Mouse (Mus musculus) MEL (cell line): ENCODE measurements around the gene Arl4a. TPM values are rescaled to one million over a fixed set of nuclear protein-coding genes. Genes with fewer than 3 reads are reported as not detected.

Source experiments
- DNase-seq: peaks from one replicate; pipeline ENCODE4 v3.0.0; 2011; ENCODE audit warnings: low read depth, low spot score
- H3K27ac ChIP-seq: 2 replicates; pipeline ENCODE4 v1.5.1; 2012; ENCODE audit warnings: low read depth, mild to moderate bottlenecking, control low read depth, low read length, moderate library complexity; ENCODE audit not compliant: control insufficient read depth
- H3K27me3 ChIP-seq, 2 experiments: fragments of 150-350 bp in 1 of 2; sonication (generic) in 1 of 2; 2 replicates each; pipeline ENCODE4 v1.6.1; 2012; ENCODE audit warnings: low read length in 2 of 2, mild to moderate bottlenecking in 2 of 2, improper control_type of control experiment in 1 of 2, moderate library complexity in 1 of 2; ENCODE audit not compliant: insufficient read depth in 2 of 2, control insufficient read depth in 1 of 2
- H3K36me3 ChIP-seq, 2 experiments: 2 replicates each; pipeline ENCODE4 v1.6.1; 2012 to 2014; ENCODE audit warnings: low read length in 2 of 2, improper control_type of control experiment in 1 of 2, inconsistent platforms in 1 of 2, mild to moderate bottlenecking in 1 of 2; ENCODE audit not compliant: insufficient read depth in 2 of 2, control insufficient read depth in 1 of 2
- H3K4me1 ChIP-seq, 2 experiments: fragments of 150-350 bp in 1 of 2; sonication (generic) in 1 of 2; 2 replicates each; pipeline ENCODE4 v1.6.1; 2012; ENCODE audit warnings: low read length in 2 of 2, improper control_type of control experiment in 1 of 2, mild to moderate bottlenecking in 1 of 2; ENCODE audit not compliant: insufficient read depth in 2 of 2, control insufficient read depth in 1 of 2
- H3K4me3 ChIP-seq, 2 experiments: fragments of 150-350 bp in 1 of 2; sonication (generic) in 1 of 2; 2 replicates each; pipeline ENCODE4 v1.5.1; 2012; ENCODE audit warnings: low read depth in 2 of 2, low read length in 2 of 2, mild to moderate bottlenecking in 2 of 2, moderate library complexity in 2 of 2, control low read depth in 1 of 2, improper control_type of control experiment in 1 of 2; ENCODE audit not compliant: control insufficient read depth in 1 of 2, insufficient read depth in 1 of 2
- H3K79me2 ChIP-seq: 2 replicates; pipeline ENCODE4 v1.6.1; 2012; ENCODE audit warnings: mild to moderate bottlenecking, low read length, moderate library complexity; ENCODE audit not compliant: control insufficient read depth, poor library complexity, insufficient read depth
- H3K9ac ChIP-seq: 2 replicates; pipeline ENCODE4 v1.6.1; 2012; ENCODE audit warnings: low read depth, mild to moderate bottlenecking, control low read depth, low read length, moderate library complexity; ENCODE audit not compliant: control insufficient read depth, poor library complexity, severe bottlenecking
- H3K9me3 ChIP-seq: fragments of 150-350 bp; sonication (generic); replicated peaks from 2 replicates; pipeline ENCODE4 v1.6.1; 2012; ENCODE audit warnings: mild to moderate bottlenecking, low read length, improper control_type of control experiment, moderate library complexity; ENCODE audit not compliant: insufficient read depth
- BHLHE40 ChIP-seq: IDR thresholded peaks from 2 replicates; pipeline ENCODE4 v1.6.1; 2012; ENCODE audit warnings: low read depth, mild to moderate bottlenecking, inconsistent platforms, low read length, improper control_type of control experiment, borderline replicate concordance
- CHD1 ChIP-seq: IDR thresholded peaks from 2 replicates; pipeline ENCODE4 v1.6.1; 2012; ENCODE audit warnings: low read depth, mild to moderate bottlenecking, inconsistent platforms, low read length, improper control_type of control experiment
- CTCF ChIP-seq, 3 experiments: IDR thresholded peaks in 2 of 3; conservative IDR thresholded peaks in 1 of 3; 2 replicates each; pipeline ENCODE4 v1.5.1; 2011 to 2012; ENCODE audit warnings: low read length in 3 of 3, low read depth in 2 of 3, mild to moderate bottlenecking in 2 of 3, improper control_type of control experiment in 1 of 3, inconsistent platforms in 1 of 3, mixed read lengths in 1 of 3, moderate library complexity in 1 of 3; ENCODE audit not compliant: control insufficient read depth in 1 of 3, insufficient read depth in 1 of 3, poor library complexity in 1 of 3, severe bottlenecking in 1 of 3
- E2F4 ChIP-seq: IDR thresholded peaks from 2 replicates; pipeline ENCODE4 v1.6.1; 2011; ENCODE audit warnings: low read depth, low read length, improper control_type of control experiment, borderline replicate concordance
- EP300 ChIP-seq, 2 experiments: IDR thresholded peaks; 2 replicates each; pipeline ENCODE4 v1.6.1; 2011; ENCODE audit warnings: improper control_type of control experiment in 2 of 2, low read length in 2 of 2, low read depth in 1 of 2, mild to moderate bottlenecking in 1 of 2
- ETS1 ChIP-seq: IDR thresholded peaks from 2 replicates; pipeline ENCODE4 v1.6.1; 2012; ENCODE audit warnings: low read depth, mild to moderate bottlenecking, inconsistent platforms, low read length, improper control_type of control experiment, moderate library complexity
- GABPA ChIP-seq: IDR thresholded peaks from 2 replicates; pipeline ENCODE4 v1.6.1; 2012; ENCODE audit warnings: low read depth, mild to moderate bottlenecking, inconsistent platforms, low read length, improper control_type of control experiment, moderate library complexity
- JUND ChIP-seq: IDR thresholded peaks from 2 replicates; pipeline ENCODE4 v1.6.1; 2011; ENCODE audit warnings: low read depth, mild to moderate bottlenecking, improper control_type of control experiment, low read length
- KAT2A ChIP-seq: conservative IDR thresholded peaks from 2 replicates; pipeline ENCODE4 v1.6.1; 2012; ENCODE audit warnings: low read depth, low read length, improper control_type of control experiment, inconsistent platforms
- MAFK ChIP-seq: IDR thresholded peaks from 2 replicates; pipeline ENCODE4 v1.6.1; 2011; ENCODE audit warnings: low read depth, mild to moderate bottlenecking, low read length, improper control_type of control experiment, borderline replicate concordance
- MAZ ChIP-seq: IDR thresholded peaks from 2 replicates; pipeline ENCODE4 v1.6.1; 2012; ENCODE audit warnings: low read depth, mild to moderate bottlenecking, inconsistent platforms, low read length, improper control_type of control experiment
- MXI1 ChIP-seq: IDR thresholded peaks from 2 replicates; pipeline ENCODE4 v1.6.1; 2011; ENCODE audit warnings: mild to moderate bottlenecking, low read depth, low read length, improper control_type of control experiment
- MYB ChIP-seq: IDR thresholded peaks from 2 replicates; pipeline ENCODE4 v1.6.1; 2011; ENCODE audit warnings: mild to moderate bottlenecking, low read depth, low read length, improper control_type of control experiment
- POLR2A ChIP-seq, 2 experiments: IDR thresholded peaks; 2 replicates each; pipeline ENCODE4 v1.6.1; 2011 to 2012; ENCODE audit warnings: low read length in 2 of 2, mild to moderate bottlenecking in 2 of 2, control low read depth in 1 of 2, improper control_type of control experiment in 1 of 2, low read depth in 1 of 2, moderate library complexity in 1 of 2; ENCODE audit not compliant: control insufficient read depth in 1 of 2, insufficient read depth in 1 of 2, poor library complexity in 1 of 2
- RAD21 ChIP-seq: IDR thresholded peaks from 2 replicates; pipeline ENCODE4 v1.6.1; 2011; ENCODE audit warnings: mild to moderate bottlenecking, low read depth, low read length, improper control_type of control experiment
- TAL1 ChIP-seq: IDR thresholded peaks from 2 replicates; pipeline ENCODE4 v1.6.1; 2012; ENCODE audit warnings: mild to moderate bottlenecking, inconsistent platforms, low read length, moderate library complexity, mixed read lengths
- TBP ChIP-seq: IDR thresholded peaks from 2 replicates; pipeline ENCODE4 v1.8.0; 2011; ENCODE audit warnings: low read depth, low read length, improper control_type of control experiment
- ZMIZ1 ChIP-seq: IDR thresholded peaks from 2 replicates; pipeline ENCODE4 v1.6.1; 2012; ENCODE audit warnings: low read depth, mild to moderate bottlenecking, inconsistent platforms, low read length, improper control_type of control experiment, moderate library complexity
- polyA plus RNA-seq, 2 experiments: library from polyadenylated mRNA; stranded (reverse) in 1 of 2; unstranded in 1 of 2; fragments of >175 nt in 1 of 2; fragments of >200 nt in 1 of 2; gene quantifications; 2 replicates each; pipeline versions ENCODE4 v1.2.1 to v1.2.4; 2012; ENCODE audit warnings: low replicate concordance in 2 of 2, low read depth in 1 of 2; ENCODE audit not compliant: insufficient read length in 2 of 2, insufficient read depth in 1 of 2, missing spikeins in 1 of 2
- total RNA-seq: library from RNA; depleted of rRNA; stranded (reverse); fragments of 300-350 nt; gene quantifications from 2 replicates; pipeline ENCODE4 v1.2.3, GENCODE M21; 2012

Gene Arl4a
- total and polyA plus RNA-seq, 3 experiments = 25.6 to 26.9 TPM; not detected in 1

GRCm38 (mm10) chr12:39974273-39974672, 63.6 kb downstream of the Arl4a start:
- no peaks in the 10 kb centered on the region for H3K4me1 ChIP-seq
- no peak overlapping the region for H3K27ac ChIP-seq
- no peak overlapping the region for H3K4me3 ChIP-seq
- H3K36me3 ChIP-seq = no peaks in the 10 kb centered on the region
- TF ChIP-seq MAZ (no peak), BHLHE40 (no peak), CHD1 (no peak), TBP (no peak), KAT2A (no peak), MYB (no peak), GABPA (no peak), POLR2A (IDR thresholded peaks at IDR 0.05; ENCODE audit: control insufficient read depth in 1 of 2, insufficient read depth in 1 of 2, low read depth in 1 of 2, low read length in 2 of 2, poor library complexity in 1 of 2) (no peak), TAL1 (no peak), MAFK (no peak), E2F4 (no peak), JUND (no peak), ZMIZ1 (no peak), CTCF (IDR thresholded peaks at IDR 0.05 in 2 of 3, conservative IDR thresholded peaks at IDR 0.05 in 1 of 3; ENCODE audit: control insufficient read depth in 1 of 3, insufficient read depth in 1 of 3, low read depth in 2 of 3, low read length in 3 of 3, poor library complexity in 1 of 3, severe bottlenecking in 1 of 3) (no peak), MXI1 (no peak), RAD21 (no peak), ETS1 (no peak), EP300 (IDR thresholded peaks at IDR 0.05; ENCODE audit: low read depth in 1 of 2, low read length in 2 of 2) (no peak)
- H3K9ac ChIP-seq = no peak overlapping the region
- H3K27me3 ChIP-seq = peaks cover 0 to 5% of the 10 kb centered on the region in 2 experiments; a peak in 1 of 4 replicates
- no peaks in the 10 kb centered on the region for H3K9me3 ChIP-seq
- no peak for DNase-seq
- H3K79me2 ChIP-seq = no peaks in the 10 kb centered on the region

GRCm38 (mm10) chr12:39969500-39969899, 68.3 kb downstream of the Arl4a start:
- TF ChIP-seq JUND (no peak), TAL1 (no peak)
- Histone ChIP-seq H3K36me3 (no peaks in the 10 kb centered on the region), H3K27me3 (peaks cover 3 to 5% of the 10 kb centered on the region in 2 experiments), H3K9me3 (no peaks in the 10 kb centered on the region), H3K4me3 (no peak overlapping the region), H3K27ac (no peak overlapping the region), H3K9ac (no peak overlapping the region), H3K79me2 (no peaks in the 10 kb centered on the region), H3K4me1 (no peaks in the 10 kb centered on the region)
- DNase-seq = no peak
